Mouse (Mus musculus) cortical plate, adult 2 months (tissue): Measurements from ENCODE around the gene Adamts18.

ENCODE experiments used
- CTCF ChIP-seq: fragments of 200-500 bp; IDR thresholded peaks from 2 replicates; pipeline ENCODE4 v1.5.1; 2011; ENCODE audit warnings: mild to moderate bottlenecking, control low read depth, low read length; ENCODE audit not compliant: insufficient read depth; ENCODE audit errors: extremely low read depth
- POLR2A ChIP-seq: fragments of 200-500 bp; IDR thresholded peaks from 2 replicates; pipeline ENCODE4 v1.6.1; 2011; ENCODE audit warnings: mild to moderate bottlenecking, low read length, control low read depth; ENCODE audit not compliant: insufficient read depth; ENCODE audit errors: extremely low read depth

GRCm38 (mm10) chr8:113885101-113885500 is 36.6 kb upstream of the Adamts18 start:
- TF ChIP-seq POLR2A = no peak
- TF ChIP-seq CTCF = no peak
